In the genomic region with DNA sequence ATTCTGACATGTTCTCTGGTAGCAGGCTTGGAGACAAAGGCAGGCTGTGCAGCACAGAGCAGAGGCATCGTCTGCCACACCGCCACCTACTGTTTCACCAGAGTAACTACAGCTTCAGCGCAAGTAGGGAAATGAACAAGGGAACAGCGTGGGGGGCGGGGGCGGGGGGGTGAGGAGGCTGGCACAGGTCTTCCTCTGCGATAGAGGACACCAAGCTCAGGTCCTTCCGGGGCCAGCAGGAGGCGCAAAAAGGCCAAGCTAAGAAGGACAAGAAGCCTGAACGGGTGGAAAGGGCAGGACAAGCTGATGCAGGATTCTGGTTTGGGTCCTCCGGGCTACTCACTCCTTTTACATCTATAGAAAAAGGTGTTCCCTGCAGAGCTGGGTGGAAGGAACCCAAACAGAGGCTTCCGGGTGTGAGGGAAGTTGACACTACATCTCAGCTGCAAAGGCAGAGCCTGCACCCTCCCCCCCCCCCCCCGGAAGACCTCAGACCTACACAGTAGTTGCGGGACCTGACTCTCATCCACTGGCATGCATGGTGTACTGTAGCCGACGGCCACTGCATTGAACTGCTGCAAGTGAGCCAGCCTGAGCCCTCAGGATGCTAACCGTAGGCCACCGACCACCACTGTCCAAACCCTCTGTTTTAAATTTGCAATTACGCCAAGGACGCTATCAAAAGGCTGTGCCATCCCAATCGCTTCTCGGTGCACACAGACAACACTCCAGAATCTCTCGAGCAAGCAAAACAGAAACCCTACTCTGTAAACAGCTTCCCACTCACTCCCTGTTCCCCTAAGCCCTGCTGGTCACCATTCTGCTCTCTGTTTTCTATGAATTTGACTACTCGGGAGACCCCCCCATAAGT, we compare ENCODE assay signal across 8 mouse cellular contexts.
DNase-seq lines count a peak whose midpoint lies in the region; ATAC-seq and TF ChIP-seq lines count a peak whose summit lies in the region.

No protein-coding gene starts in this region.

- DNase-seq in G1E (ENCODE audit: low spot score) = no peak
- DNase-seq in layer of hippocampus, adult 9-11 months = peak; percentile 64
- DNase-seq in retina, adult 2 months (ENCODE audit: low read depth, low spot score) = peak; percentile 64
- DNase-seq in urinary bladder, adult 2 months (ENCODE audit: low spot score) = peak; percentile 33

- no peak overlapping the region for H3K4me3 ChIP-seq in G1E (ENCODE audit: low read depth, low read length)
- peak overlapping the region; percentile 41 for H3K4me3 ChIP-seq in forebrain, embryonic 15.5 days
- H3K4me3 ChIP-seq in lung, embryonic 16.5 days (ENCODE audit: low read length) = peak overlapping the region; percentile 47

- H3K27me3 ChIP-seq in G1E (ENCODE audit: insufficient read depth, low read length) = no peaks in the 10 kb centered on the region
- no peaks in the 10 kb centered on the region for H3K27me3 ChIP-seq in forebrain, embryonic 15.5 days
- H3K27me3 ChIP-seq in lung, embryonic 16.5 days (ENCODE audit: control insufficient read depth, insufficient read depth, low read depth, low read length) = no peaks in the 10 kb centered on the region

- peak overlapping the region; percentile 47 for H3K9ac ChIP-seq in forebrain, embryonic 15.5 days (replicated peaks)
- H3K9ac ChIP-seq in lung, embryonic 16.5 days (ENCODE audit: low read length) = peak overlapping the region; percentile 58

- TF ChIP-seq CTCF in G1E (IDR thresholded peaks at IDR 0.05; ENCODE audit: low read depth, low read length) = peak; percentile 48; the same call in 1 of the 2 replicates

- H3K27ac ChIP-seq in forebrain, embryonic 15.5 days (replicated peaks) = peak overlapping the region; percentile 78
- H3K27ac ChIP-seq in lung, embryonic 16.5 days (ENCODE audit: low read length) = no peak overlapping the region

- no peaks in the 10 kb centered on the region for H3K36me3 ChIP-seq in G1E (replicated peaks)
- H3K36me3 ChIP-seq in forebrain, embryonic 15.5 days = no peaks in the 10 kb centered on the region
- H3K36me3 ChIP-seq in lung, embryonic 16.5 days (ENCODE audit: control insufficient read depth, insufficient read depth, low read length) = no peaks in the 10 kb centered on the region

- ATAC-seq in G1E (ENCODE audit: extremely low read depth, insufficient number of reproducible peaks, low FRiP score, poor library complexity, severe bottlenecking) = no peak
- peak; percentile 84 for ATAC-seq in cerebellum, adult (ENCODE audit: insufficient number of reproducible peaks, low FRiP score, low TSS enrichment)
- ATAC-seq in forebrain, embryonic 15.5 days (replicated peaks) = peak; percentile 93
- peak; percentile 85 to 91 for ATAC-seq in hematopoietic stem cell, adult 5-6 weeks (replicated peaks in 1 of 2; ENCODE audit: insufficient read depth in 1 of 2, low FRiP score in 2 of 2, low TSS enrichment in 1 of 2, low read depth in 1 of 2, poor library complexity in 2 of 2, severe bottlenecking in 2 of 2)
- ATAC-seq in lung, embryonic 16.5 days (ENCODE audit: low read depth) = peak; percentile 90

- no peaks in the 10 kb centered on the region for H3K9me3 ChIP-seq in G1E (replicated peaks)
- H3K9me3 ChIP-seq in forebrain, embryonic 15.5 days = no peaks in the 10 kb centered on the region
- H3K9me3 ChIP-seq in lung, embryonic 16.5 days (ENCODE audit: control insufficient read depth, low read length) = no peaks in the 10 kb centered on the region

- H3K4me2 ChIP-seq in forebrain, embryonic 15.5 days (replicated peaks) = peak overlapping the region; percentile 54
- H3K4me2 ChIP-seq in lung, embryonic 16.5 days (ENCODE audit: low read depth, low read length) = peak overlapping the region; percentile 69

- no peaks in the 10 kb centered on the region for H3K4me1 ChIP-seq in G1E (ENCODE audit: insufficient read depth, low read depth, low read length)
- peaks cover 15% of the 10 kb centered on the region; the same call in 1 of the 2 replicates for H3K4me1 ChIP-seq in forebrain, embryonic 15.5 days
- H3K4me1 ChIP-seq in lung, embryonic 16.5 days (replicated peaks; ENCODE audit: control insufficient read depth, insufficient read depth, low read length) = no peaks in the 10 kb centered on the region

- WGBS in forebrain, embryonic 15.5 days = 4% methylated on average over 24 of the region's 24 CpGs
- 6% methylated on average over 24 of the region's 24 CpGs for WGBS in lung, embryonic 16.5 days
